Mouse (Mus musculus) E14TG2a.4 (cell line): ENCODE data around the gene Proser2.

Experiments used
- H3K27me3 ChIP-seq: 2 replicates; pipeline ENCODE4 v1.6.1; 2014; ENCODE audit warnings: low read length, control low read depth; ENCODE audit not compliant: insufficient read depth
- H3K36me3 ChIP-seq: 2 replicates; pipeline ENCODE4 v1.6.1; 2014; ENCODE audit warnings: low read length, control low read depth; ENCODE audit not compliant: insufficient read depth
- H3K4me1 ChIP-seq: replicated peaks from 2 replicates; pipeline ENCODE4 v1.6.1; 2014; ENCODE audit warnings: low read depth, low read length, control low read depth
- H3K4me3 ChIP-seq: replicated peaks from 2 replicates; pipeline ENCODE4 v1.5.1; 2014; ENCODE audit warnings: mild to moderate bottlenecking, low read length
- H3K9me3 ChIP-seq: 2 replicates; pipeline ENCODE4 v1.6.1; 2014; ENCODE audit warnings: low read length, control low read depth
- CTCF ChIP-seq: conservative IDR thresholded peaks from 2 replicates; pipeline ENCODE4 v1.5.1; 2014; ENCODE audit warnings: low read length
- NANOG ChIP-seq: IDR thresholded peaks from 2 replicates; pipeline ENCODE4 v1.6.1; 2014; ENCODE audit warnings: borderline replicate concordance, low read length, mixed read lengths
- POU5F1 ChIP-seq: IDR thresholded peaks from 2 replicates; pipeline ENCODE4 v1.6.1; 2014; ENCODE audit warnings: low read length, borderline replicate concordance

Gene Proser2

DNA sequence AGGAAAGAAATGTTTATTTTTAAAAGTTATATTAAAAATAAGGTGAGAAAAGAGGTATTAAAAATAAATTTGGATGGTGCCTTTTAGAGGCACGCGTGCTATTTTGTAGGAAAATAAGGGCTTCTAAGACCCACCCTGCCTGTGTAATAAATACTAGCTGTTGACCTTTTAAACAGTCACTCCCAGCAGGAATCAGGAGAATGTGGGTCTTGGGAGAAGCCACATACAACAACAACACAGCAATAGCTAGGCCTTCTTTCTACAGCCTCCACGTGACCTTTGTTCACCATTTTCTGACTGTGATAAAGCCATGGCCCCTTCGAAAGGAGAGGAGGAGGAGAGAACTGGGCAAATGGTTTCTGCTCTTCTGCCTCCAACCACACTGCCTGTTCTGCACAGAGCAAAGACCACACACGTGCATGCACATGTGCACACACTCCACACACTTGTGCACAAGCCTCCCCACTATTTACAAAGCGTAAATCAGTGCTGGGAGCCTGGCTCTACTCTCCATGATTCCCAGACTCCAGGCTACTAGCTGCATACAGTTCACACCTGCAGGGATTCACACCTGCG, 57.2 kb downstream of the Proser2 start:
- TF ChIP-seq NANOG (no peak), CTCF (no peak), POU5F1 (no peak)
- Histone ChIP-seq H3K27me3 (0 out of 2 replicates have a peak, but pooled peaks cover 9% of the 10 kb centered on the region), H3K4me1 (peaks cover 72% of the 10 kb centered on the region), H3K4me3 (no peak overlapping the region), H3K36me3 (no peaks in the 10 kb centered on the region), H3K9me3 (no peaks in the 10 kb centered on the region)

GRCm38 (mm10) chr2:6071598-6072440, 58.2 kb downstream of the Proser2 start:
- peak overlapping the region; percentile 46 for H3K4me3 ChIP-seq
- H3K36me3 ChIP-seq, result no peaks in the 10 kb centered on the region
- TF ChIP-seq CTCF, result no peak
- TF ChIP-seq NANOG, result no peak
- TF ChIP-seq POU5F1, result no peak

DNA sequence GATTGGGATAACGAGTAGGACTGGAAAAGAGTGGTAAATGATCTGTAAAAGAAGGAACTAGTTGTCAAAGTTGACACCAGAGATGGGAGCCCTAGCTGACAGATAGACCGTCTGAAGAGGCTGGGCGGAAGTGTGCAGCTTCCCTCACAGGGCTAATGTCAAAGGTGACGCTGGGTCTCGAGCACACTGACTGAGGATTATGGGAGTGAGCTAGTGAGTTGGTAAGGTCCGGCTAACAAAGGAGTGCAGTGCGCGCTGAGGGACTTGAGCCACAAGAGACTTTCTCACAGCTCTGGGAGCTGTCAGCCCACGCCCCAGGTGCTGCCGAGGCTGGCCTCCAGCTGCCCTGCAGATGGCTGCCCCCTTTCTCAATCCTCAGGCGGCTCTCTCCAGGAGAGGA, 59.1 kb downstream of the Proser2 start:
- Histone ChIP-seq H3K4me1 (peaks cover 56% of the 10 kb centered on the region), H3K4me3 (peak overlapping the region; percentile 46)
- TF ChIP-seq POU5F1 (no peak), NANOG (no peak), CTCF (no peak)

More at GRCm38 (mm10) chr2:6071598-6072440, 58.2 kb downstream of the Proser2 start:
- Histone ChIP-seq H3K4me1 (peaks cover 63% of the 10 kb centered on the region), H3K27me3 (0 out of 2 replicates have a peak, but pooled peaks cover 9% of the 10 kb centered on the region), H3K9me3 (peaks cover 7% of the 10 kb centered on the region)

DNA sequence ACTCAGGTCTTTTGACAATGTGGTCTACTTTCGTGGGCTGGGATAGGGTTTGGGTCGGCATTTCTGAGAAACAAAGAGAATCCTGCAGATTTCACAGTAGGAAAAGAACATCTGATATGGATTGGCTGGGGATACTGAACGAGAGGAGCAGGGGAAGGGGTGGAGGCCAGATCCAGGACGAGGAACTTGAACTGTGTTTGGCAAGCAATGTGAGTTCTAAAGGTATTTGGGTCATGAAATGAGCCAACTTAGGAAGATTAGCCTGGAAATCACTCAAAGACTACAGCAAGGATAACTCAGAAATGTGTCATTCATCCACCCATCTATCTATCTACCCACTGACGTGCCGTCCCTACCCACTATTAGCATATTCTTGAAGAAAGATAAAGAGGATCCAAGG, 62.7 kb downstream of the Proser2 start:
- H3K4me1 ChIP-seq, result peaks cover 54% of the 10 kb centered on the region
- H3K9me3 ChIP-seq, result peaks cover 9% of the 10 kb centered on the region
- TF ChIP-seq NANOG (no peak), CTCF (no peak), POU5F1 (no peak)
- H3K27me3 ChIP-seq, result peaks cover 10% of the 10 kb centered on the region; the same call in 1 of the 2 replicates
- no peak overlapping the region for H3K4me3 ChIP-seq
- H3K36me3 ChIP-seq, result no peaks in the 10 kb centered on the region

More for the DNA sequence above, 59.1 kb downstream of the Proser2 start:
- Histone ChIP-seq H3K9me3 (peaks cover 9% of the 10 kb centered on the region), H3K27me3 (0 out of 2 replicates have a peak, but pooled peaks cover 9% of the 10 kb centered on the region), H3K36me3 (no peaks in the 10 kb centered on the region)

- Histone ChIP-seq H3K4me1 (peaks cover 64% of the 10 kb centered on the region), H3K27me3 (peaks cover 7% of the 10 kb centered on the region; the same call in 1 of the 2 replicates), H3K36me3 (peaks cover 17% of the 10 kb centered on the region), H3K4me3 (no peak overlapping the region), H3K9me3 (0 out of 2 replicates have a peak, but pooled peaks cover 2% of the 10 kb centered on the region)
- TF ChIP-seq CTCF, result no peak
- TF ChIP-seq POU5F1, result no peak
- TF ChIP-seq NANOG, result peak; percentile 69; the same call in 1 of the 2 replicates
These were observed 69.8 kb downstream of the Proser2 start for GRCm38 (mm10) chr2:6060071-6060804.

DNA sequence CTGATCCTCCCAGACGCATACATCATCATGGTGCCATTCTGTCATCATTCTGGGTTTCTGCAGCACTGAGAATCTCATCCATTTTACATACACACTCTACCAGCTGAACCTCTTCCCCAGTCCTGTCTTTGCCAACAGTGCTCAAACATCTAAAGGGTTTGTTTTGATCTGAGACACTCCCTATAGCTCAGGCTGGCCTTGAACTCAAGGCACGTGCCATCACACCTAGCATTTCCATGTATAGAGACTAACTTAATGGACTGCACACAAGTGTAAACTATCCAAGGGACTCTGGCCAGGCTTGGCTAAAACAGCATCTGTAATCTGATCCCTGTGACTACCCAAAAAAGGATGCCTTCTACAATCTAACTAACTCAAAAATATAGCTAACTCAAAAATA, 70.7 kb downstream of the Proser2 start:
- Histone ChIP-seq H3K4me3 (no peak overlapping the region), H3K4me1 (peaks cover 67% of the 10 kb centered on the region), H3K27me3 (peaks cover 3% of the 10 kb centered on the region; the same call in 1 of the 2 replicates), H3K9me3 (0 out of 2 replicates have a peak, but pooled peaks cover 2% of the 10 kb centered on the region), H3K36me3 (peaks cover 27% of the 10 kb centered on the region)
- TF ChIP-seq NANOG (no peak), CTCF (no peak), POU5F1 (no peak)

GRCm38 (mm10) chr2:6056518-6056917, 73.5 kb downstream of the Proser2 start:
- no peak overlapping the region for H3K4me3 ChIP-seq
- H3K27me3 ChIP-seq, result no peaks in the 10 kb centered on the region

DNA sequence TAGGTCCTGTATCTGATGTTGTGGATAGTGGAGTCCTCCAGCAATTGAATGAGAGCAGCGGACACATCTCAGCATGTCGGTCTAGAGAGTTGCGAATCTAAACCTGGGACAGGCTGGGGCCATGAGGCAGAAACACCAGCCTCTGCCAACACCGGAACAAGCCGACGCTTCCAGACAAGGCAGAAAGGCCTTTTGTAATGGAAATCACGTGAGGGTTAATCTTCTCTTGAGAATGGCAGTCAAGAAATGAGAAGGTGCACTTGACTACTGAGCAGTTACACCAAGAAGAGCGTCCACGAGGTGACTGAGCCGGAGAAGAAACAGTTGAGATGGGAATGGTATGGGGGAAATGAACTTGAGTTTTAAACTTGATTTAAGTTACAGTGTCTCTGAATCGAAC, 74.5 kb downstream of the Proser2 start:
- H3K4me1 ChIP-seq, result peaks cover 33% of the 10 kb centered on the region
- TF ChIP-seq NANOG, result no peak; the same call in 1 of the 2 replicates
- TF ChIP-seq CTCF, result no peak
- peak; percentile 40; the same call in 1 of the 2 replicates for TF ChIP-seq POU5F1
- no peak overlapping the region for H3K4me3 ChIP-seq
- H3K9me3 ChIP-seq, result peaks cover 21% of the 10 kb centered on the region
- H3K27me3 ChIP-seq, result no peaks in the 10 kb centered on the region
- peaks cover 62% of the 10 kb centered on the region for H3K36me3 ChIP-seq

More at GRCm38 (mm10) chr2:6056518-6056917, 73.5 kb downstream of the Proser2 start:
- Histone ChIP-seq H3K36me3 (peaks cover 52% of the 10 kb centered on the region), H3K9me3 (peaks cover 21% of the 10 kb centered on the region), H3K4me1 (peaks cover 43% of the 10 kb centered on the region)
- TF ChIP-seq POU5F1 (no peak), CTCF (no peak), NANOG (no peak)
